Mouse (Mus musculus): Measurements from ENCODE around the gene Ltbp1. TPM values are rescaled to one million over a fixed set of nuclear protein-coding genes. Genes with fewer than 3 reads are reported as not detected.

The Ltbp1 gene
- polyA plus RNA-seq, 1 experiment from 2014 or later = 48.0 TPM

GRCm38 (mm10) chr17:75153088-75153487 is 147.7 kb downstream of the Ltbp1 start:
- Histone ChIP-seq H3K4me2 (replicated peaks) (no peak overlapping the region), H3K4me1 (0 out of 2 replicates have a peak, but pooled peaks cover 4% of the 10 kb centered on the region), H3K27ac (replicated peaks) (no peak overlapping the region), H3K36me3 (no peaks in the 10 kb centered on the region), H3K4me3 (replicated peaks) (no peak overlapping the region), H3K9me3 (replicated peaks) (no peaks in the 10 kb centered on the region), H3K27me3 (no peaks in the 10 kb centered on the region), H3K9ac (no peak overlapping the region)
- WGBS = 58% methylated on average over 6 of the region's 6 CpGs
- no peak for ATAC-seq (ENCODE audit: insufficient number of reproducible peaks, low FRiP score, low TSS enrichment, low read depth)

DNA sequence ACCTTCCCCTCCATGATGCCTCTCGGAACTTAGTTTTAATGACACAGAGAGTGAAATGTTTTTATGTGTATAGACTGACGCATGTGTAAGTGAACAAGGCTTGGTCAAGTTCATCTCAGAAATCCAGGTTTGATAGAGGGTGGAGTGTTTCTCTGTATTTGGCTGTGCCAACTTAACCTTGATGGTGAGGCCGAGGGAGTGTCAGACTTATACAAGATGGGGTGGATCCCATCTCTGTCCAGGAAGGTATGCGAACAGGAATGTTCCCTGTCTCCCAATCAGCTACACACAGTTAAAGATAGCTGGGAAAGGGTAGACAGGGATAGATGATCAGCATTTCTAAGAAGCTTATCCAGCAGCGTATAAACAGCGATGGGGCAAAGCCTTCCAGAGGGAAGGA is 153.0 kb downstream of the Ltbp1 start:
- Histone ChIP-seq H3K27me3 (no peaks in the 10 kb centered on the region), H3K4me3 (replicated peaks) (no peak overlapping the region), H3K27ac (replicated peaks) (no peak overlapping the region), H3K9ac (no peak overlapping the region), H3K36me3 (no peaks in the 10 kb centered on the region), H3K4me1 (peaks cover 15% of the 10 kb centered on the region), H3K4me2 (replicated peaks) (no peak overlapping the region), H3K9me3 (replicated peaks) (no peaks in the 10 kb centered on the region)
- no peak for ATAC-seq (ENCODE audit: insufficient number of reproducible peaks, low FRiP score, low TSS enrichment, low read depth)
- 77% methylated on average over 6 of the region's 6 CpGs for WGBS

DNA sequence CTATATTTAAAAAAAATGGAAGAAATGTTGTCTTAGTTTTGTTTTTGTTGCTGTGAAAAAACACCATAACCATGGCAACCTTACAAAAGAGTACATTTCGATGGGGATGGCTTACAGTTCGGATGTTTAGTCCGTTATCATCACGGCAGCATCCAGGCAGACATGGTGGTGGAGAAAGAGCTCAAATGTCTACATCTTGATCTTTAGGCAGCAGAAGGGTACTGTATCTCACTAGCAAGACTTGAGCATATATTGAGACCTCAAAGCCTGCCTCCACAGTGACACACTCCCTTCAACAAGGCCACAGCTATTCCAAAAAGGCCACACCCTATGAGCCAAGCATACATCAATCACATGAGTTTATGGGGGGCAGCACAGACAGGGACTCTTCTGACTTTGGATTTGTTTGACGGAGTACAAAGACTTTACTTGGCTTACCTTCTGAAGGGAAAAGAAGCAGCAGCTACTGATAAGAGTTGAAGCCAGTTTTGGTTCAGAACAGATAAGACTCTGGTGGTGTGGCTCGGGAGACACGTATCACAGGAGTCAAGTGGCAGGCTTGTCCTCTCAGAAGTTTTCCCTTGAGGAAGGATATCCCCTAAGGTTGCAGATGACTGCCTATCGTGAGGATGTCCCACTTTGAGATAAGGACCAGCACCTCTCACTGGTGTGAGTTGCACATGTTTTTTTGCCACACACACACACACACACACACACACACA is 153.9 kb downstream of the Ltbp1 start:
- Histone ChIP-seq H3K36me3 (no peaks in the 10 kb centered on the region), H3K9ac (no peak overlapping the region), H3K4me2 (replicated peaks) (no peak overlapping the region), H3K27ac (replicated peaks) (no peak overlapping the region), H3K4me1 (peaks cover 15% of the 10 kb centered on the region), H3K4me3 (replicated peaks) (no peak overlapping the region), H3K27me3 (no peaks in the 10 kb centered on the region), H3K9me3 (replicated peaks) (no peaks in the 10 kb centered on the region)
- no peak for ATAC-seq (ENCODE audit: insufficient number of reproducible peaks, low FRiP score, low TSS enrichment, low read depth)
- 93% methylated on average over 8 of the region's 8 CpGs for WGBS

DNA sequence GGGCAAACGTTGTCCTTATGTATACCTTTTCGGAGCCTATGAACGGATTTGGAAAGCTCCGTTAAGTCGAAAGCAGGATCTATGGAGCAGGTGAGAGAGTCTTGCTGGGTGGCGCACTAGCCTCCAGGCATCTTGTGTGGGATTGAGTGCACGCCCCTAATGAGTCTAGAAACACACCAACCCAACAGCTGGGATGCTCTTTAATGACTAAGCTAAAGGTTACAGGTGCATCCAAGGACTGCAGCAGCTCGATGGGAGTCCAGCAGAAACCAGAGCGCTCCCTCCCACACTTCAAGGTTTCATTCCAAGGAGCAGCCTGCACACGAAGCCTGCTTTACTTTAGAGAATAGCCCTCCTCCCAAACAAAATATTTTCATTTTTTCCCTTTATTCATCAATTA is 155.7 kb downstream of the Ltbp1 start:
- H3K36me3 ChIP-seq = no peaks in the 10 kb centered on the region
- H3K27ac ChIP-seq (replicated peaks) = no peak overlapping the region
- H3K9me3 ChIP-seq (replicated peaks) = no peaks in the 10 kb centered on the region
- no peaks in the 10 kb centered on the region for H3K27me3 ChIP-seq
- H3K4me2 ChIP-seq (replicated peaks) = no peak overlapping the region
- peaks cover 15% of the 10 kb centered on the region for H3K4me1 ChIP-seq
- no peak overlapping the region for H3K9ac ChIP-seq
- WGBS = 75% methylated on average over 10 of the region's 10 CpGs
- H3K4me3 ChIP-seq (replicated peaks) = no peak overlapping the region
- ATAC-seq (ENCODE audit: insufficient number of reproducible peaks, low FRiP score, low TSS enrichment, low read depth) = no peak

GRCm38 (mm10) chr17:75161931-75162330 is 156.6 kb downstream of the Ltbp1 start:
- Histone ChIP-seq H3K9me3 (replicated peaks) (no peaks in the 10 kb centered on the region), H3K4me1 (peaks cover 15% of the 10 kb centered on the region), H3K36me3 (no peaks in the 10 kb centered on the region), H3K27me3 (no peaks in the 10 kb centered on the region), H3K4me3 (replicated peaks) (no peak overlapping the region), H3K9ac (no peak overlapping the region), H3K27ac (replicated peaks) (no peak overlapping the region), H3K4me2 (replicated peaks) (no peak overlapping the region)
- WGBS = 52% methylated on average over 4 of the region's 4 CpGs
- ATAC-seq (ENCODE audit: insufficient number of reproducible peaks, low FRiP score, low TSS enrichment, low read depth) = no peak

GRCm38 (mm10) chr17:75164566-75164965 is 159.2 kb downstream of the Ltbp1 start:
- H3K4me3 ChIP-seq (replicated peaks) = no peak overlapping the region
- H3K36me3 ChIP-seq = no peaks in the 10 kb centered on the region
- no peaks in the 10 kb centered on the region for H3K9me3 ChIP-seq (replicated peaks)
- no peak for ATAC-seq (ENCODE audit: insufficient number of reproducible peaks, low FRiP score, low TSS enrichment, low read depth)
- H3K9ac ChIP-seq = no peak overlapping the region
- 72% methylated on average over 5 of the region's 5 CpGs for WGBS
- H3K4me1 ChIP-seq = peaks cover 9% of the 10 kb centered on the region
- no peaks in the 10 kb centered on the region for H3K27me3 ChIP-seq
- H3K27ac ChIP-seq (replicated peaks) = no peak overlapping the region
- H3K4me2 ChIP-seq (replicated peaks) = no peak overlapping the region

DNA sequence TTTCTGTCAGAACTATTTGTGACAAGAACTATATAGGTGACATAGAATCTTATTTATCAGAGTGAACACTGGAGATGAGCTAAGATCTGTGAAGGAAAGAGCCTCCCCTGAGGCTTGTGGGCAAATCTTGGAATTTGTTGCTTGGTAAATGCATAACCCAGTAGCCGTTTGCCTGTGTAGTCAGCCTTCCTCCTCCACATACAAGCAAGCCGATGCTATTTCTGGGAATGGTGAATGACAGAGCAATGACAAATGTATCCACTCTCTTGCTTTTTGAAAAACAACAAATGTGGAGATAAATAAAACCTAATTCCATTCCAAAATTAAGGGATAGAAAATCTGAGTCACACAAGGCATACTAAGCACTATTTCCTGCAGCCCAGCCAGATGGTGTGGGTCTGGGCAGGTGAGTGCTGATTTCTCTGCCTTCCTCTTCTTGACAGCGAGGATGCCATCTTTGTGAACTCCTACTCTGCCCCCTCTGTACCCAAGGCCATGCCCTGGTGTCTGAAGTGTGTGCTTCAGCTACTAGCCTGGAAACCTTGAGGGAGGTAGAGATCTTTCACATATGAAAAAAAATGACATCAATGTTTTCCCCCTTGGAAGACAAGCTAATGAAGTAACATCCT is 163.3 kb downstream of the Ltbp1 start:
- 73% methylated on average over 3 of the region's 3 CpGs for WGBS

GRCm38 (mm10) chr17:75171659-75172058 is 166.3 kb downstream of the Ltbp1 start:
- Histone ChIP-seq H3K36me3 (no peaks in the 10 kb centered on the region), H3K9ac (no peak overlapping the region), H3K4me3 (replicated peaks) (no peak overlapping the region), H3K4me1 (peaks cover 11% of the 10 kb centered on the region), H3K27me3 (no peaks in the 10 kb centered on the region), H3K27ac (replicated peaks) (no peak overlapping the region), H3K4me2 (replicated peaks) (no peak overlapping the region), H3K9me3 (replicated peaks) (no peaks in the 10 kb centered on the region)
- ATAC-seq (ENCODE audit: insufficient number of reproducible peaks, low FRiP score, low TSS enrichment, low read depth) = no peak
- WGBS = 74% methylated on average over 7 of the region's 7 CpGs

More for the DNA sequence above, 163.3 kb downstream of the Ltbp1 start:
- H3K27me3 ChIP-seq = no peaks in the 10 kb centered on the region
- no peak for ATAC-seq (ENCODE audit: insufficient number of reproducible peaks, low FRiP score, low TSS enrichment, low read depth)
- H3K9ac ChIP-seq = no peak overlapping the region
- H3K4me1 ChIP-seq = no peaks in the 10 kb centered on the region
- H3K9me3 ChIP-seq (replicated peaks) = no peaks in the 10 kb centered on the region
- H3K36me3 ChIP-seq = no peaks in the 10 kb centered on the region
- H3K4me3 ChIP-seq (replicated peaks) = no peak overlapping the region
- no peak overlapping the region for H3K4me2 ChIP-seq (replicated peaks)
- no peak overlapping the region for H3K27ac ChIP-seq (replicated peaks)

GRCm38 (mm10) chr17:75172685-75173205 is 167.4 kb downstream of the Ltbp1 start:
- Histone ChIP-seq H3K36me3 (no peaks in the 10 kb centered on the region), H3K4me1 (peaks cover 13% of the 10 kb centered on the region), H3K9me3 (replicated peaks) (no peaks in the 10 kb centered on the region), H3K4me2 (replicated peaks) (no peak overlapping the region), H3K27ac (replicated peaks) (no peak overlapping the region), H3K9ac (no peak overlapping the region), H3K27me3 (no peaks in the 10 kb centered on the region), H3K4me3 (replicated peaks) (no peak overlapping the region)
- no peak for ATAC-seq (ENCODE audit: insufficient number of reproducible peaks, low FRiP score, low TSS enrichment, low read depth)
- 81% methylated on average over 7 of the region's 7 CpGs for WGBS

DNA sequence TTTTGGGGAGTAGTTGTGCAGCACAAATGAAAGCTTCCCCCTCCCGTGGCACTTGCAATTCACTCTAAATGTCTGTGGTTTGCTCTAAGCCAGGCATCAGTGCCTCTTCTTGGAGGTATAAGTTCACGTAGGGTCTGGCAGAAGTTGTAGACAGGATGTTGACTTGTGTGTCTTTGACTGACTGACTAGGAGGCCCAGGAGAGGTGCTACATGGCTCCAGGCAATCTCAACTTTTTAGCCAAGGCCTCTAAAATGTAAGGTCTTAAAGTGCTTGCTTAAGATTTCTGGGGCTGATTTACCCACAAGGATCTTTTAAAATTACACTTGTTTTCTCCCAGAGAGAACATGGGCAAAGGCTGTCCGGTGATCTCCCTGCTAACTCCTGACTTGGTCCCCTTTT is 169.1 kb downstream of the Ltbp1 start:
- Histone ChIP-seq H3K9me3 (replicated peaks) (no peaks in the 10 kb centered on the region), H3K27me3 (no peaks in the 10 kb centered on the region), H3K27ac (replicated peaks) (no peak overlapping the region), H3K4me1 (peaks cover 23% of the 10 kb centered on the region), H3K4me3 (replicated peaks) (no peak overlapping the region), H3K36me3 (no peaks in the 10 kb centered on the region), H3K9ac (no peak overlapping the region), H3K4me2 (replicated peaks) (no peak overlapping the region)
- ATAC-seq (ENCODE audit: insufficient number of reproducible peaks, low FRiP score, low TSS enrichment, low read depth) = no peak
- 67% methylated on average over 3 of the region's 3 CpGs for WGBS

DNA sequence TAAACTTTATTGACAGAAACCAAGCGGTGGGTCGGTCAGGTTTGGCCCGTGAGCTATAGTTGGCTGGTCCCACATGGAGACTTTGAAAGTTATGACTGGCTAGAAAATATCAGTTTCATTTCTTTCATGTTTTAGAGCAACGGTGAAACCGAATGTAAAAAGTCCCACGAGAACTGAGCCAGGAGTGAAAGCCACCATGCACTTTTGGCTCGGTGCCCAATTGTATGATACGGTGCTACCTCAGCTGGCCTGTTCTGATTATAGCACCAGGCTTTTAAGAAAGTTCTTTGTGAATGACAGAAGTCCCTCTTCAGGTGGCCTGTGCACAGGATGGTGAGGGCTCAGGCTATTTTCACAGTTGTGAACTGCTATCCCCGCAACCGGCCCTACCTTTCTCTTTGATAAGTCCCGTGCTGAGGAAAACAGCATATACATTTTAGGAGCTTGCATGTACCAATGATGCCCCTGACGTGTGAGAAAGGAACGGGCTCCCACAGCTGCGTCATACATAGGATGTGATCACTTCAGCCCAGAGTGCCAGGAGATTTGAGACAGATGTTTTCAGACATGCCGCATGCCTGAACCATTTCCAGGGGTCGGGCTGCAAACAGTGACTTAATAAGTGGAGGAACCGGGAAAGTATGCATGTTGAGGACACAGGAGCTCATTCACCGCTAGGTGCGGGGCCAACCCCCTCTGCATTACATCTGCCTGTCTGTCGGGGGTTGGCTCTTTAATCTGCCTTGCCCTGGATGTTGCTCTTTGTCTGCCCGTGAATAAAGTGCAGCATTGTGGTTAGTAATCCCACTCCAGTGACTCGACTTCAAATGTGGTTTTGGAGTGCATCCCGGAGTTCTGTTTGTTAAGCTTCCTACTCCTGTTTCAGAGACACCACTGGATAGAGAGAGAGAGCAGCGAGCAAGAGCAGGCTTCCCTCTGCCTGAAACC is 172.8 kb downstream of the Ltbp1 start:
- no peaks in the 10 kb centered on the region for H3K36me3 ChIP-seq
- H3K27me3 ChIP-seq = no peaks in the 10 kb centered on the region
- ATAC-seq (ENCODE audit: insufficient number of reproducible peaks, low FRiP score, low TSS enrichment, low read depth) = peak; percentile 83
- H3K27ac ChIP-seq (replicated peaks) = peak overlapping the region; percentile 71
- H3K9ac ChIP-seq = no peak overlapping the region
- H3K4me2 ChIP-seq (replicated peaks) = peak overlapping the region; percentile 42
- H3K4me3 ChIP-seq (replicated peaks) = peak overlapping the region; percentile 34
- 18% methylated on average over 24 of the region's 24 CpGs for WGBS
- peaks cover 41% of the 10 kb centered on the region for H3K4me1 ChIP-seq
- no peaks in the 10 kb centered on the region for H3K9me3 ChIP-seq (replicated peaks)

Data from embryonic facial prominence, embryonic 15.5 days (tissue).